Mouse (Mus musculus): ENCODE data around the gene Zfp598.
A peak's percentile ranks its signal among the peaks of the same experiment; 100 is the strongest.
"Not testable (repeated sequence)": the region's sequence is repeated elsewhere in the genome, so short reads cannot be mapped to it uniquely, and the experiment has no call there.

Zfp598 gene

GRCm38 (mm10) chr17:24647493-24647892, 22.0 kb upstream of the Zfp598 start:
- no peak for DNase-seq (ENCODE audit: low spot score in 2 of 2)

GRCm38 (mm10) chr17:24648731-24649377, 20.6 kb upstream of the Zfp598 start:
- no peak for DNase-seq (ENCODE audit: low spot score in 2 of 2)

- no peak for DNase-seq (ENCODE audit: low spot score in 2 of 2)
Observed at GRCm38 (mm10) chr17:24649581-24650069, 19.9 kb upstream of the Zfp598 start.

- no peak for DNase-seq (ENCODE audit: low spot score in 2 of 2)
Observed at GRCm38 (mm10) chr17:24650070-24650616, 19.3 kb upstream of the Zfp598 start, which contains the start of gene Slc9a3r2. Gene Slc9a3r2 (minus strand): TSS chr17:24650327.

DNA sequence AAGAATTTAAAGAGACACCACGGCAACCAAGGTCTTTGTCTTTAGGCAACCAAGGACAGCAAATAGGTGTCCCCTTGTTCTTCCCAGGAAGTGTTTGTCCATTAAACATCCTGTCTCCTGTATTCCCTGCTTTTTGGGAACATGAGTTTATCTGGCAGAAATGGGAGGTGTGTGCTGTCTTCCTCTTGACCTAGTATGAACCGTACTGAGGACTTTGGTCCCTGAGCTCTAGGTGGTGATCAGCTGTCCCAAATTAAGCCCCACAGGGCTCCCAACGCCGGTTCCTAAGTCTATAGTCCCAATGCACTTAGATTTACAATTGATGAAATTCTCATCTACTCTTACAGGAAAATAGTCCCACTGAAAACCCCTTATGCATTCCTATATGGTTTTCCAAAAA, 18.7 kb upstream of the Zfp598 start:
- DNase-seq (ENCODE audit: low spot score in 2 of 2) = no peak

- DNase-seq (ENCODE audit: low spot score in 2 of 2) = no peak
Observed at GRCm38 (mm10) chr17:24651835-24652234, 17.7 kb upstream of the Zfp598 start.

GRCm38 (mm10) chr17:24653967-24654710, 15.3 kb upstream of the Zfp598 start:
- peak; percentile 67 to 85 for DNase-seq (ENCODE audit: low spot score in 2 of 2)

DNA sequence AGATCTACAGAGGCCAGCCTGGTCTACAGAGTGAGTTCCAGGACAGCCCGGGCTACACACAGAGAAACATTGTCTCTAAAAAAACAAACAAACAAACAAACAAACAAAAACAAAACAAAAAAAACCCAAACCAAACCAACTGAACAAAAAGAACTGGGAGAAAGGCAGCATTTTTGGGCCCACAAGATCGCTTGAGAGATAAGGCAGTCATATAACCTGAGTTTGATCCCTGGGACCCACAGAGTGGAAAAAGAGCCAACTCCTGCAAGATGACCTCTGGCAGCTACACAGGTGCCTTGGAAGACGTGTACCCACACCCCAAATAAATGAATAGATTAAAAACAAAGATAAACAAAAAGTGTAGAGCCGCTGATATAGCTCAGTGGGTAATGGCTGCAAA, 14.5 kb upstream of the Zfp598 start:
- DNase-seq (ENCODE audit: low spot score in 2 of 2) = no peak

- no peak for DNase-seq (ENCODE audit: low spot score in 2 of 2)
Observed at GRCm38 (mm10) chr17:24658017-24658758, 11.3 kb upstream of the Zfp598 start, which contains the start of gene Npw. Gene Npw (minus strand): TSS chr17:24658457.

GRCm38 (mm10) chr17:24667011-24667410, 2.5 kb upstream of the Zfp598 start:
- not testable (repeated sequence) for DNase-seq (ENCODE audit: low spot score in 2 of 2)

DNA sequence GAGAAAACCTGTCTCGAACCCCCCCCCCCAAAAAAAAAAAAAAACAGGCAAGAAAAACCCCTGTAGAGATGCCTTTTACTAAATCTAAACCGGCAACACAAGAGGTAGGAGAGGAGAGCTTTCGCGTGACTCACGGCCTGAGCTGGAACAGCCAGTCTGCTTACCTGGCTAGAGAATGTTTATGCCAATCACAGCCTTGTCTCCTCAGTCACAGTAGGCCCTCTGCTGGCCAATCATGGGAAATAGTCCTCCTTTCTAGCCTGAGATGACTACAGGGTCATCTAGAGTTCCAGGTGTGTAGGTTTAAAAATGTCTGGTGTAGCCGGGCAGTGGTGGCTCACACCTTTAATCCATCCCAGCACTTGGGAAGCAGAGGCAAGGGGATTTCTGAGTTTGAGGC, 2.1 kb upstream of the Zfp598 start:
- no peak for DNase-seq (ENCODE audit: low spot score in 2 of 2)

GRCm38 (mm10) chr17:24669214-24669544, 308 bp upstream of the Zfp598 start:
- DNase-seq (ENCODE audit: low spot score in 2 of 2) = not testable (repeated sequence)

- DNase-seq (ENCODE audit: low spot score in 2 of 2) = no peak
Observed at GRCm38 (mm10) chr17:24670246-24670844, 858 bp downstream of the Zfp598 start.

DNA sequence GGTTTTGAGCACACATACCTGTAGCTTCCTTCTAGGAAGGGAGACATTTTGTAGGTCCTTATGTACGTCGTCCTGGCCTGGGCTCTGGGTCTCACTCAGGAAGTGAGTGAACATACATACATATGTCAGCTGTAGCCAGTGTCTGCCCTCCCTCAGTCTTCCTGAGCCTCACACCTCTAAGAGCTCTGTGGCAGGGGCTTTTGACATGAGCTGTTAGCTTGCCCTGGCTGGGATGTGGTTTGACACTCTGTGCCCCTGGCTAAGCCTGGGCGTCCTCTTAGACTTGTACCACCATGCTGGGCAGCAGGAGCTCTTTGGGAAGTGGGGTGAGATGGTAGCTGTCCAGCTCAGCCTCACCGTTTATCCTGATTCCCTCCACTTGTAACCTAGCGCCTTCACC, 1.9 kb downstream of the Zfp598 start:
- DNase-seq (ENCODE audit: low spot score in 2 of 2) = no peak

DNA sequence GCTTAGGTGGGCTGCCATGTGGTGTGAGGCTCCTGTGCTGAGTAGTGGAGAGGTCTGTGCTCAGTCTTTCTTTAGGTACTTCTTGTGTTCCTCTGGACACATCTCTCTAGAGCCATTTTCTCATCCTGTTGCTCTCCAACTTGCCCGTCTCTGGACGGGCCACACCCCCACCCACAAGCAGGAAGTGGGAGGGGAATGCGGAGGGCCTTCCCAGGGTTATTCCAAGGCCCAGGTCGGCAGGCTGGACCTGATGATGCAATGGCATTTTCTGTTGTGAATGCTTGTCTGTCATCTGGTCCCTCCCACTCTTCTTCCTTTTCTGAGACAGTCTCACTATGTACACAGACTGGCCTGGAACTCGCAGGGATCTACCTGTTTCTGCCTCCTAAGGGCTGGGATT, 2.7 kb downstream of the Zfp598 start:
- no peak for DNase-seq (ENCODE audit: low spot score in 2 of 2)

GRCm38 (mm10) chr17:24674277-24674676, 4.8 kb downstream of the Zfp598 start:
- no peak for DNase-seq (ENCODE audit: low spot score in 2 of 2)

GRCm38 (mm10) chr17:24676187-24676586, 6.7 kb downstream of the Zfp598 start:
- DNase-seq (ENCODE audit: low spot score in 2 of 2) = peak; percentile 52 to 76

DNA sequence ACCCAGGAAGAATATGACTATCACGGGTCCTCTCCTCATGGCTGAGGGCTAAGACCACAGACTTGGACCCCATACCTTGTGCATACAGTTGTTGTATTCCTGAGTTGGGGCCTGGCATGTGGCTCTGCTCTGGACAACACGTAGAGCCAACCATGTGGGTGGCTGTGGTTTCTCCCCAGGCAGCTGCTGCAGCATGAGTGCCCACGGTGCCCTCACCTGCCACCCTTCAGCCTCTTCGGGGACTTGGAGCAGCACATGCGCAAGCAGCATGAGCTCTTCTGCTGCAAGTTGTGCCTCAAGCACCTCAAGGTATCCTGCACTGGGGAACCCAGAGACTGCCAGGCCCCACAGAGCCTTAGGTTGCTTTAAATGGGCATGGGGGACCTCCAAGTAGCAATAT, 7.4 kb downstream of the Zfp598 start:
- DNase-seq (ENCODE audit: low spot score in 2 of 2) = no peak

- no peak for DNase-seq (ENCODE audit: low spot score in 2 of 2)
Observed at GRCm38 (mm10) chr17:24677500-24678080, 8.1 kb downstream of the Zfp598 start.

DNA sequence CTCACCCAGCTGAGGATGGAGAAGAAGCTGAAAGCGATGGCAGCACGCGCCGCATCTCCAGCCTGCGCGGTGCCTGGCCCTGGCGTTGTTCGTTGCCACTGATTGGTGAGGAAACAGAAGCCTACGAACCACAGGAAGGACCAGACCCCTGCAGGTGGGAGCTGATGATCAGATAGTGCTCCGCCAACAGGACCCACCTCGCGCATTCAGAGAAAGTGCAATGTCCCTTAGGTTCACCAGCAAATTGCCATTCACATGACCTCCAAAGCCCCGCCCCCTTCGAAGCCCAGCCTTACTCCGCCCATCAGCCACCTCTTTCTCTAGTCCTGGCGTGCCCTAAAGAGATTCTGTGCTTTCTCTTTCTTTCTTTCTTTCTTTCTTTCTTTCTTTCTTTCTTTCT, 17.0 kb downstream of the Zfp598 start:
- no peak for DNase-seq (ENCODE audit: low spot score in 2 of 2)

- DNase-seq (ENCODE audit: low spot score in 2 of 2) = no peak
Observed at GRCm38 (mm10) chr17:24687146-24687595, 17.7 kb downstream of the Zfp598 start.
